10 mouse cellular contexts compared by ENCODE assay signal in the genomic region with DNA sequence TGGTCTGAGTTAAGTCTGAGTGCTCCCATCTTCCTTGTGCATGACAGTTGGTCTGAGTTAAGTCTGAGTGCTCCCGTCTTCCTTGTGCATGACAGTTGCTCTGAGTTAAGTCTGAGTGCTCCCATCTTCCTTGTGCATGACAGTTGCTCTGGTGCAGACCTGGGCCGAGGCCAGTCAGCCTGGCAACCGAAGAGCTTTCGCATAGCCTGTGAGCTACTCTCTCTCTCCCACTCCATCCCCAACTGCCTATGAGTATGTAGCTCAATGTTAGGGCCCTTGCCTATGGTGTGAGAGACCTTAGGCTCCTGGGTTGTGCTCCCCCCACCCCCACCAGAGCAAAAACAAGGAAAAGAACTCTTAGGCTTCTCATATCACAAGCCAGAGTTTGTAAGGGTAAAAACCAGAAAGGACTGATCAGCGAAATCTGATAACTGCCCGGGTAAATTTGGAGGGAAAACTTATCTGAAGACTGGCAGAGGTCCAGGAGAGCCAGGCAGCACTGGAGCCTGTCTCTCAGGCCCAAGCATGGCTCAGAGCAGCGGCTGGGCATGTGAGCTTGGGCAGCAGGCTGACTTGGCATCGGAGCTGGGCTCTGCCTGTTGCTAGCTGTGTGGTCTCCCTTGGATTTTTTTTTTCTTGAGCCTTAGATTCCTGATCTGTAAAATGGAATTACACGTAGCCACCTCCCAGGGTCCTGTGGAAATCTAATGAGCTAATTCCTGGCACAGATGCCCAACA. TPM values are rescaled to one million over a fixed set of nuclear protein-coding genes. Genes with fewer than 3 reads are reported as not detected.
A peak's percentile ranks its signal among the peaks of the same experiment; 100 is the strongest.
DNase-seq lines count a peak whose midpoint lies in the region; ATAC-seq lines count a peak whose summit lies in the region.
"Had no signal": no experiment of that assay in that cellular context is flagged by ENCODE, and none has a peak within 500 bp of the region (broad histone marks: within the 10 kb centered on the region; RNA-seq: fewer than 3 reads in every experiment).

No protein-coding gene starts in this region.

- no peaks in the 10 kb centered on the region for H3K9me3 ChIP-seq in neural tube, embryonic 13.5 days
- H3K9me3 ChIP-seq in stomach, embryonic 15.5 days, result no peaks in the 10 kb centered on the region
- H3K9me3 ChIP-seq in heart, embryonic 11.5 days (replicated peaks; ENCODE audit: control insufficient read depth, low read length), result no peaks in the 10 kb centered on the region
- H3K9me3 ChIP-seq: heart, embryonic 15.5 days had no signal

- H3K4me3 ChIP-seq in neural tube, embryonic 13.5 days, result no peak overlapping the region
- H3K4me3 ChIP-seq in stomach, embryonic 15.5 days (replicated peaks), result no peak overlapping the region
- no peak overlapping the region for H3K4me3 ChIP-seq in heart, embryonic 11.5 days (ENCODE audit: low read depth, low read length)
- H3K4me3 ChIP-seq: heart, embryonic 15.5 days had no signal

- H3K27me3 ChIP-seq in neural tube, embryonic 13.5 days, result no peaks in the 10 kb centered on the region
- H3K27me3 ChIP-seq in stomach, embryonic 15.5 days (replicated peaks), result no peaks in the 10 kb centered on the region
- H3K27me3 ChIP-seq in heart, embryonic 11.5 days (ENCODE audit: control insufficient read depth, insufficient read depth, low read length), result no peaks in the 10 kb centered on the region
- H3K27me3 ChIP-seq: heart, embryonic 15.5 days had no signal

- peak overlapping the region; percentile 71 for H3K27ac ChIP-seq in neural tube, embryonic 13.5 days (replicated peaks)
- H3K27ac ChIP-seq in stomach, embryonic 15.5 days, result peak overlapping the region; percentile 35; the same call in 1 of the 2 replicates
- no peak overlapping the region for H3K27ac ChIP-seq in heart, embryonic 11.5 days (ENCODE audit: low read depth, low read length)
- H3K27ac ChIP-seq: heart, embryonic 15.5 days had no signal

- peaks cover 39% of the 10 kb centered on the region for H3K36me3 ChIP-seq in neural tube, embryonic 13.5 days
- H3K36me3 ChIP-seq in stomach, embryonic 15.5 days, result peaks cover 16% of the 10 kb centered on the region
- no peaks in the 10 kb centered on the region for H3K36me3 ChIP-seq in heart, embryonic 11.5 days (ENCODE audit: control insufficient read depth, insufficient read depth, low read length)
- H3K36me3 ChIP-seq: heart, embryonic 15.5 days had no signal

- H3K4me1 ChIP-seq in neural tube, embryonic 13.5 days (replicated peaks), result peaks cover 84% of the 10 kb centered on the region
- H3K4me1 ChIP-seq in stomach, embryonic 15.5 days, result peaks cover 14% of the 10 kb centered on the region
- H3K4me1 ChIP-seq in heart, embryonic 11.5 days (ENCODE audit: control insufficient read depth, insufficient read depth, low read length), result peaks cover 8% of the 10 kb centered on the region

- H3K9ac ChIP-seq in neural tube, embryonic 13.5 days, result no peak overlapping the region
- no peak overlapping the region for H3K9ac ChIP-seq in stomach, embryonic 15.5 days
- H3K9ac ChIP-seq in heart, embryonic 11.5 days (ENCODE audit: low read depth, low read length), result no peak overlapping the region
- H3K9ac ChIP-seq: heart, embryonic 15.5 days had no signal

- H3K4me2 ChIP-seq in neural tube, embryonic 13.5 days, result no peak overlapping the region
- no peak overlapping the region for H3K4me2 ChIP-seq in stomach, embryonic 15.5 days
- H3K4me2 ChIP-seq in heart, embryonic 11.5 days, result no peak overlapping the region
- H3K4me2 ChIP-seq: heart, embryonic 15.5 days had no signal

- DNase-seq in cerebellum, postnatal 14 days, result peak; percentile 62 to 63
- no peak for DNase-seq in cerebellum, adult 11-12 months
- no peak for DNase-seq in neural tube, embryonic 10.5 days (ENCODE audit: extremely low spot score, low spot score)
- DNase-seq in induced T-regulatory cell, adult 2 months (ENCODE audit: low read depth), result peak; percentile 1
- no peak for DNase-seq in thymus, postnatal 14 days
- DNase-seq: liver had no signal

- ATAC-seq in neural tube, embryonic 13.5 days (ENCODE audit: low read depth), result no peak
- no peak for ATAC-seq in stomach, embryonic 15.5 days (ENCODE audit: insufficient read depth, low FRiP score, low read depth)
- no peak for ATAC-seq in heart, embryonic 11.5 days (replicated peaks; ENCODE audit: insufficient number of reproducible peaks, low FRiP score, low TSS enrichment)

- WGBS in neural tube, embryonic 13.5 days, result 54% methylated on average over 9 of the region's 9 CpGs
- WGBS in stomach, embryonic 15.5 days, result 50% methylated on average over 9 of the region's 9 CpGs
- 66% methylated on average over 9 of the region's 9 CpGs for WGBS in heart, embryonic 11.5 days (ENCODE audit: insufficient replicate concordance)

RNA-seq across cellular contexts. Expression of gene Rgma, which starts 46.1 kb away (rescaled TPM):
- polyA plus RNA-seq in neural tube, embryonic 13.5 days (2015; fragmentation: Nextera tagmentation; extraction: Ambion mirVana), result 41.4 and 49.6 TPM in 2 replicates
- polyA plus RNA-seq in stomach, embryonic 15.5 days (2015; fragmentation: Nextera tagmentation; extraction: Ambion mirVana), result 12.1 and 14.9 TPM in 2 replicates
- 4.2 and 5.8 TPM in 2 replicates for polyA plus RNA-seq in heart, embryonic 11.5 days (2014; fragmentation: Nextera tagmentation; extraction: Ambion mirVana)

Comparison
In these comparisons a context has a peak if more than half of its experiments do, and no peak if none do; other contexts are left out.
1. DNase-seq: peak in cerebellum, postnatal 14 days (2 of 2) and induced T-regulatory cell, adult 2 months (single experiment); none in cerebellum, adult 11-12 months (single experiment), neural tube, embryonic 10.5 days (single experiment) and thymus, postnatal 14 days (single experiment).